Mouse (Mus musculus) macrophage (primary cell): ENCODE data around the gene Ranbp10. TPM values are rescaled to one million over a fixed set of nuclear protein-coding genes. Genes with fewer than 3 reads are reported as not detected.

Experiments
- H3K27ac ChIP-seq: fragments of 350-480 bp; formaldehyde crosslinking; 2 replicates; pipeline ENCODE4 v1.9.0; 2021
- H3K36me3 ChIP-seq: fragments of 350-480 bp; formaldehyde crosslinking; 2 replicates; pipeline ENCODE4 v1.9.0; 2021; ENCODE audit errors: inconsistent target
- H3K4me3 ChIP-seq: fragments of 350-480 bp; formaldehyde crosslinking; 2 replicates; pipeline ENCODE4 v1.9.0; 2021; ENCODE audit errors: inconsistent target
- H3K79me2 ChIP-seq: fragments of 350-480 bp; formaldehyde crosslinking; 2 replicates; pipeline ENCODE4 v1.9.0; 2021; ENCODE audit errors: inconsistent target
- WGBS: methylation state at CpG from one replicate; pipeline ENCODE4 v1.1.7; 2026; ENCODE audit warnings: inconsistent platforms; ENCODE audit not compliant: missing documents; 5-methylcytosine and 5-hydroxymethylcytosine counted together
- polyA plus RNA-seq: library from polyadenylated mRNA; stranded (reverse); fragments of 250-400 nt; gene quantifications from 3 replicates; pipeline ENCODE4 v1.2.4, GENCODE M21; 2018; ENCODE audit warnings: inconsistent platforms

Gene Ranbp10
- polyA plus RNA-seq, 1 experiment from 2014 or later: 23.7 TPM

- H3K36me3 ChIP-seq: no peaks in the 10 kb centered on the region
- WGBS: 94% methylated on average over 3 of the region's 3 CpGs
- H3K79me2 ChIP-seq: peaks cover 99% of the 10 kb centered on the region
- no peak overlapping the region for H3K27ac ChIP-seq
- no peak overlapping the region for H3K4me3 ChIP-seq
Measured at GRCm38 (mm10) chr8:105811543-105811942, 15.6 kb downstream of the Ranbp10 start.

GRCm38 (mm10) chr8:105811061-105811460 is 16.1 kb downstream of the Ranbp10 start:
- no peak overlapping the region for H3K27ac ChIP-seq
- H3K4me3 ChIP-seq: no peak overlapping the region
- H3K36me3 ChIP-seq: no peaks in the 10 kb centered on the region
- H3K79me2 ChIP-seq: peaks cover 99% of the 10 kb centered on the region
- WGBS: 98% methylated on average over 10 of the region's 10 CpGs

GRCm38 (mm10) chr8:105810245-105810786 is 16.8 kb downstream of the Ranbp10 start:
- WGBS: 62% methylated on average over 6 of the region's 6 CpGs
- Histone ChIP-seq H3K79me2 (peaks cover 99% of the 10 kb centered on the region), H3K36me3 (no peaks in the 10 kb centered on the region), H3K27ac (no peak overlapping the region), H3K4me3 (no peak overlapping the region)

GRCm38 (mm10) chr8:105808480-105808879 is 18.7 kb downstream of the Ranbp10 start:
- 92% methylated on average over 2 of the region's 2 CpGs for WGBS
- H3K27ac ChIP-seq: no peak overlapping the region
- H3K36me3 ChIP-seq: peaks cover 10% of the 10 kb centered on the region
- no peak overlapping the region for H3K4me3 ChIP-seq
- peaks cover 99% of the 10 kb centered on the region for H3K79me2 ChIP-seq

- peaks cover 10% of the 10 kb centered on the region for H3K36me3 ChIP-seq
Measured at GRCm38 (mm10) chr8:105807766-105808165, 19.4 kb downstream of the Ranbp10 start.

GRCm38 (mm10) chr8:105805964-105806363 is 21.2 kb downstream of the Ranbp10 start:
- WGBS: no CpG with 5 or more reads among the region's 1 CpGs
- H3K36me3 ChIP-seq: peaks cover 10% of the 10 kb centered on the region
- H3K27ac ChIP-seq: no peak overlapping the region
- H3K79me2 ChIP-seq: peaks cover 99% of the 10 kb centered on the region
- no peak overlapping the region for H3K4me3 ChIP-seq

More at GRCm38 (mm10) chr8:105807766-105808165, 19.4 kb downstream of the Ranbp10 start:
- H3K79me2 ChIP-seq: peaks cover 99% of the 10 kb centered on the region
- 93% methylated on average over 4 of the region's 5 CpGs for WGBS
- no peak overlapping the region for H3K4me3 ChIP-seq
- no peak overlapping the region for H3K27ac ChIP-seq

- no peak overlapping the region for H3K27ac ChIP-seq
- H3K36me3 ChIP-seq: peaks cover 10% of the 10 kb centered on the region
- H3K4me3 ChIP-seq: no peak overlapping the region
- peaks cover 99% of the 10 kb centered on the region for H3K79me2 ChIP-seq
- WGBS: 90% methylated on average over 3 of the region's 3 CpGs
Measured at GRCm38 (mm10) chr8:105805346-105805745, 21.8 kb downstream of the Ranbp10 start.

- no peak overlapping the region for H3K27ac ChIP-seq
- H3K36me3 ChIP-seq: peaks cover 10% of the 10 kb centered on the region
Measured at GRCm38 (mm10) chr8:105804797-105805196, 22.4 kb downstream of the Ranbp10 start.

GRCm38 (mm10) chr8:105801153-105801904 is 25.8 kb downstream of the Ranbp10 start:
- Histone ChIP-seq H3K27ac (no peak overlapping the region), H3K4me3 (no peak overlapping the region), H3K79me2 (peaks cover 99% of the 10 kb centered on the region), H3K36me3 (peaks cover 21% of the 10 kb centered on the region)
- 90% methylated on average over 6 of the region's 6 CpGs for WGBS

More at GRCm38 (mm10) chr8:105804797-105805196, 22.4 kb downstream of the Ranbp10 start:
- H3K79me2 ChIP-seq: peaks cover 99% of the 10 kb centered on the region
- H3K4me3 ChIP-seq: no peak overlapping the region
- WGBS: 93% methylated on average over 7 of the region's 7 CpGs

GRCm38 (mm10) chr8:105799091-105799812 is 27.9 kb downstream of the Ranbp10 start:
- no peak overlapping the region for H3K4me3 ChIP-seq
- peaks cover 15% of the 10 kb centered on the region; the same call in 1 of the 2 replicates for H3K36me3 ChIP-seq
- WGBS: 87% methylated on average over 8 of the region's 8 CpGs
- no peak overlapping the region for H3K27ac ChIP-seq
- peaks cover 100% of the 10 kb centered on the region for H3K79me2 ChIP-seq

- Histone ChIP-seq H3K36me3 (peaks cover 11% of the 10 kb centered on the region; the same call in 1 of the 2 replicates), H3K79me2 (peaks cover 100% of the 10 kb centered on the region), H3K27ac (no peak overlapping the region), H3K4me3 (no peak overlapping the region)
- WGBS: 93% methylated on average over 5 of the region's 5 CpGs
Measured at GRCm38 (mm10) chr8:105798408-105798807, 28.7 kb downstream of the Ranbp10 start.

- H3K4me3 ChIP-seq: no peak overlapping the region
- WGBS: 83% methylated on average over 1 of the region's 1 CpGs
- peaks cover 11% of the 10 kb centered on the region; the same call in 1 of the 2 replicates for H3K36me3 ChIP-seq
- H3K79me2 ChIP-seq: peaks cover 100% of the 10 kb centered on the region
- H3K27ac ChIP-seq: no peak overlapping the region
Measured at GRCm38 (mm10) chr8:105795785-105796184, 31.4 kb downstream of the Ranbp10 start.

GRCm38 (mm10) chr8:105794009-105794598 is 33.0 kb downstream of the Ranbp10 start:
- WGBS: 96% methylated on average over 3 of the region's 3 CpGs
- Histone ChIP-seq H3K79me2 (peaks cover 100% of the 10 kb centered on the region), H3K27ac (no peak overlapping the region), H3K36me3 (peaks cover 6% of the 10 kb centered on the region; the same call in 1 of the 2 replicates), H3K4me3 (no peak overlapping the region)

- no peaks in the 10 kb centered on the region for H3K36me3 ChIP-seq
- H3K27ac ChIP-seq: no peak overlapping the region
- WGBS: 100% methylated on average over 1 of the region's 1 CpGs
- H3K4me3 ChIP-seq: no peak overlapping the region
- peaks cover 100% of the 10 kb centered on the region for H3K79me2 ChIP-seq
Measured at GRCm38 (mm10) chr8:105793331-105793730, 33.8 kb downstream of the Ranbp10 start.
